Mouse (Mus musculus) lung, postnatal 25 days (tissue): ENCODE measurements around the gene Bcat2.

Experiments used
- DNase-seq: peaks from one replicate; pipeline ENCODE4 v3.0.0; 2022; ENCODE audit warnings: low spot score

Gene Bcat2

GRCm38 (mm10) chr7:45587631-45588592 is 18.0 kb downstream of the Bcat2 start:
- DNase-seq = no peak

GRCm38 (mm10) chr7:45589173-45589572 is 19.2 kb downstream of the Bcat2 start:
- peak; percentile 96 for DNase-seq

- DNase-seq = no peak
Measured at GRCm38 (mm10) chr7:45589898-45590297, 19.9 kb downstream of the Bcat2 start.

- no peak for DNase-seq
Measured at GRCm38 (mm10) chr7:45590874-45591273, 20.9 kb downstream of the Bcat2 start.

- DNase-seq = no peak
Measured at GRCm38 (mm10) chr7:45591880-45592279, 21.9 kb downstream of the Bcat2 start.

GRCm38 (mm10) chr7:45593118-45593815 is 23.3 kb downstream of the Bcat2 start:
- peak; percentile 76 for DNase-seq

- no peak for DNase-seq
Measured at GRCm38 (mm10) chr7:45595176-45595575, 25.2 kb downstream of the Bcat2 start.

GRCm38 (mm10) chr7:45596107-45596506 is 26.2 kb downstream of the Bcat2 start:
- no peak for DNase-seq

GRCm38 (mm10) chr7:45597013-45597412 is 27.1 kb downstream of the Bcat2 start:
- DNase-seq = no peak

- DNase-seq = no peak
Measured at GRCm38 (mm10) chr7:45597527-45597926, 27.6 kb downstream of the Bcat2 start.

GRCm38 (mm10) chr7:45598960-45599879 is 29.3 kb downstream of the Bcat2 start:
- DNase-seq = no peak

GRCm38 (mm10) chr7:45605704-45606289 is 35.8 kb downstream of the Bcat2 start:
- no peak for DNase-seq

- no peak for DNase-seq
Measured at GRCm38 (mm10) chr7:45609511-45609910, 39.6 kb downstream of the Bcat2 start.

- no peak for DNase-seq
Measured at GRCm38 (mm10) chr7:45616277-45616676, 46.3 kb downstream of the Bcat2 start.

GRCm38 (mm10) chr7:45617042-45617695 is 47.2 kb downstream of the Bcat2 start, which contains the start of gene Fut1:
Fut1 (plus strand) TSS chr7:45617289.
- DNase-seq = no peak

- DNase-seq = no peak
Measured at GRCm38 (mm10) chr7:45618316-45618715, 48.4 kb downstream of the Bcat2 start.

GRCm38 (mm10) chr7:45619592-45619991 is 49.6 kb downstream of the Bcat2 start:
- DNase-seq = no peak

GRCm38 (mm10) chr7:45621443-45621842 is 51.5 kb downstream of the Bcat2 start, which contains the start of gene Izumo1:
Izumo1 (plus strand) TSS chr7:45621811.
- no peak for DNase-seq

- DNase-seq = no peak
Measured at GRCm38 (mm10) chr7:45623507-45623906, 53.6 kb downstream of the Bcat2 start.

- DNase-seq = no peak
Measured at GRCm38 (mm10) chr7:45624718-45625117, 54.8 kb downstream of the Bcat2 start.

GRCm38 (mm10) chr7:45625481-45625880 is 55.5 kb downstream of the Bcat2 start:
- no peak for DNase-seq
